Mouse (Mus musculus) liver, adult (tissue): ENCODE measurements around the gene Trem3.

ENCODE experiments used
- GATA4 ChIP-seq: IDR thresholded peaks from 2 replicates; pipeline ENCODE4 v1.6.1; 2014; ENCODE audit warnings: mild to moderate bottlenecking, low read length; ENCODE audit not compliant: insufficient replicate concordance

Trem3 gene

DNA sequence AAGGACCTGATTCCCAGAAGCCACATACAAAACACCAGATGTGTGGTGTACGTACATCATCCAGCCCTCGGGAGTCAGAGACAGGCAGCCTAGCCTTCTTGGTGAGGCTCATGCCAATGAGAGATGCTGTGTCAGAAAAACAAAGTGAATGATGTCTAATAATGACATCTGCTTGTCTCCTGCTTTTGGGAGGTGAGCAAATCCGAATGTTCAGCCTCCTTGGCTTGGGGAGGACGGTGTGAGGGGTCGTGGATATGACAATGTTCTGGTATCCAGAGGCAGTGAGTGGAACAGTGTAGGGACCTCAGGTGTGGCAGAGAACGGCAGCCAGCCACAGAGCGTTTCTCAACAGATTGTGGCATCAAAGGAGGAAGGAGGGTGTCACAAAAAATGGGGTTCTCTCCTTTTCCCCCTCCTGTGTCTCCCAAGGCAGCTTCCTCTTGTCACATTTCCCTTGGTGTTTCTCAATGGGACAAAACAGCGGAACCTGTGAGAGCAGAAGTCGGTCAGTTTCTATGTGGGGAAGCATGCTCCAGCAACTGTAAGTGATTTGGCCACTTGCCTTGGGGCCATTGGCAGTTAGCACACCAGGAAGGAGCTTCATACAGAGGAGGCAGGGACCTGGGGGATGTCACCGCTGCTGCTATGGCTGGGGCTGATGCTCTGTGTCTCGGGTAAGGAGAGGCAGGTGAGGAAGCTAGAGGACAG, at the start of gene Trem3:
TSS of gene Trem3 (plus strand) at position 557 of the 708 bp plus-strand sequence.
- TF ChIP-seq GATA4: no peak

DNA sequence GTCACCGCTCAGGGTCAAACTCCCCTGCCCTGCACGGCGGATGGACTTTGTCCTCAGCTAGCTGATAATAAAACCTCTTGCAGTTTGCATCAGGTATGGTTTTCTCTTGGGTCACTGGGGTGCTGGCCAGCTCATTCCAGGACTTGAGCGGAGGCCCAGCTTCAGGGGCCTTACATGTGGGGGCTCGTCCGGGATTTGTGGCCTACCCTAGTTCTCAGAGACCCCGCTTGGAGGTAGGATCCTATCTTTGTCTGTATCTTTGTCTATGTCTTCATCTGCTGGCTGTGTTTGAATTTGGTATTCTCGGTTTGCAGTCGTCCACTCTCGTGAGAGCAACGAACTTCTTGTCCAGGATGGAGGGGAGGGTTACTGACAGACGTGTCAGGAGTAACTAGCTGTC, 44.5 kb upstream of the Trem3 start:
- no peak for TF ChIP-seq GATA4

DNA sequence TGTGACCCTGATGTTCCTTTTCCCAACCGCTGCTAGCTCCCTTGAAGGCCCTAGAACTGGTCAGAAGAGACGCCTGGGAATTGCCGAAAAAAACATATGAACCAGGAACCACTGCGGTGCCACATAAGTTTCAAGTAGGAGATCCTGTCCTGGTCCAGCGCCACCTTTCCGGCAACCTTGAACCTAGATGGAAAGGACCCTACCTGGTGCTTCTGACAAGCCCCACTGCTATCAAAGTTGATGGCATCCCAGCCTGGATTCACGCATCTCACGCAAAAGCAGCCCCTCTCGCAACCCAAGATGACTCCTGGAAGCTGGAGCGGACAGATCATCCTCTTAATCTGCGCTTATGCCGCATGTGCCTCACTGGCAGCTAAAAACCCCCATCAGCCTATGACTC, 35.0 kb upstream of the Trem3 start:
- no peak for TF ChIP-seq GATA4

DNA sequence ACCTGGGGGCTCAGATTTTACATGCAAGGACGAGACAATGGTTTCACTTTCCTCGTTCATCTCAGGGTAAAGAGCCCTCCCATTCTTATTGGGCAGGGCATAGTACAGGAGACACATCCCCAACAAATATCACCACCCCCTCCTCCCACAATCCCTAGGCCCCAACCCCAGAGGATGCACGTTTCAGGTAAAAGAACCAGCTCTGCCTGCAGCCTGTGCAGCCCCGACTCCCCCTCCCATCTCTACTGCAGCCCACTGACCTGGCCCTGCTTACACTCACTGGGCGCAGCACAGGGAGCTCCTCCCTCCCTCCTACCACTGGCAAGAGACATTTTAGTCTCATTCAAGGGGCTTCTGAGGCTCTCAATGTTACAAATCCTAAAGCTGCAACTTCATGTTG, 34.1 kb upstream of the Trem3 start:
- TF ChIP-seq GATA4: no peak

DNA sequence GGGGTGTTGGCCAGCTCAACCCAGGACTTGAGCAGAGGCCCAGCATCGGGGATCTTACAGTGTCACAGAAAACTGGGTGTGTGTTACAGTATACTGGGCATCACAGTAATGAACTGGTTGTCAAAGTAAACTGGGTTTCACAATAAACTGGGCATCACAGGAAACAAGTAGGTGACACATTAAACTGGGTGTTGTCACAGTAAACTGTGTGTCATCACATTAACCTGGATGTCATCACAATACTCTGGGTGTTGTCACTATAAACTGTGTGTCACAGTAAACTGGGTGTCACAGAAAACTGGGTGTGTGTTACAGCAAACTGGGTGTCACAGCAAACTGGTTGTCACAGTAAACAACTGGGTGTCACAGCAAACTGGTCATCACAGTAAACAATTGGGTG, 32.1 kb upstream of the Trem3 start:
- no peak for TF ChIP-seq GATA4

DNA sequence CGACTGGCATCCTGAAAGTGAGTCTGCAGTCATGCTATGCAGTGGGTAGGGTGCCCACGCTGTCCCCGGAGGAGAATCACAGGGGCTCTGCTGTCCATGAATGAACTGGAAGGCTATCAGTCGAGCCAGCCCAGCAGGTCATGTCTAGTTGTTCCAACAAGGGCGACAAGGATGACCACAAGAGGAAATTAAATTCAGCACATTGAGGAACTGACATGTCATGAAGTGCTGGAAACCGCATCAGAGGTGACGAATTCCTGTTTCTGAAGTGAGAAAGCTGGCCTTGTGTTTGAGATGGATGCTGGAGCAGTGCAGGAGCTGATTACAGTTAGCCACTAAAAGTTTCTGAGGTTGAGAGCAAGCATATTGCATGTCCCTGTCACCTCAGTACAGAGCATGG, 16.9 kb upstream of the Trem3 start:
- no peak for TF ChIP-seq GATA4

DNA sequence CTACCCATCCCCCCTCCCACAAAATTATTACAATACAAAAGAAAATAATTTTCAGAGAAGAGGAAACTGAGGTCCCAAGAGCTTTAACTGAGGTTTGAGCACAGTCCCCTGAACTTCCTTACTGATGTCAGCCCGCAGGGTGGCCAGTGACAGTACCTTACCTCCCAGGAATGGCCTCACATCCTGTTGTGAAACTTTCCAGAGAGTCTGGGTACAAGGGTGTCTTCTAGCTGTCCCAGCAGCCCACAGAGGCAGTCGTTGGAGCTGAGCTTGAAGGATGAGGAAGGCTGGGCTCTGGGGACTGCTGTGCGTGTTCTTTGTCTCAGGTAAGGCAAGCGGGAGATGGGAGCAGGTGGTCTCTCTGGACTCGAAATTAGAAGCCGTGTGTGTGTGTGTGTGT, 15.1 kb upstream of the Trem3 start, which contains the start of gene Trem1:
TSS of gene Trem1 (plus strand) at position 251 of the 400 bp plus-strand sequence.
- TF ChIP-seq GATA4: no peak

DNA sequence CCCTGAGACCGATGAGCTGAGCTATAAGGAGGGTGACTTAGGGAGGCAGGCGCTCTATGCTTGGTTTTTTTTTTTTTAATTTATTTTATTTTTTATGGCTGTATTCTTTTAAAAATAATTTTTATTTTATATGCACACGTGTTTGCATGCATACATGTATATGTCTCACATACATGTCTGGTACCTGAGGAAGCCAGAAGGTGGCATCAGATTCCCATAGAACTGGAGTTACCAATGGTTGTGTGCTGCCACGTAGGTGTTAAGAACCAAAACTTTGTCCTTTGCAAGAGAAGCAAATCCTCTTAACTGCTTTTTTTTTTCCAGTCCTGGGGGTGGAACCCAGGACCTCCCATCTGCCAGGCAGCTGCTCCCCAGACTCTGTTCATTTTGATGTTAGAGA, 13.8 kb upstream of the Trem3 start:
- no peak for TF ChIP-seq GATA4

DNA sequence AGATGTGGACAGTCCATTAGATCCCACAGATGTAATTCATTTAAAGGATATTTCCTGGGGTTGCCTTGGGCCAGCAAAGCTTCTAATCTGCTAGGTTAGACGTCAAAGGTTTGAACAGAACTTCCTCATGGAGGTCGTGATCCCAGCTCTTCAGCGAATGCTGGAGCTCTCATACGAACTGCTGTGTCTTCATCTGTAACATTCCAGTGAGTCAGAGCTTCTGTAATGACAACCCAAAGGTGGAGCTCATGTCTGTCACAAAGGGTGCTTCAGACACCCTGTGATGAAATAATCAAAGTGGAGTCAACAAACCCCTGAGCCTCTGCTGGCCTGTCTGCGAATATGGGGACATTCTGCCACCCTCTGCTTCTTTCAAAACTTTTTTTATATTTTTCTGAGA, 13.0 kb upstream of the Trem3 start:
- no peak for TF ChIP-seq GATA4

DNA sequence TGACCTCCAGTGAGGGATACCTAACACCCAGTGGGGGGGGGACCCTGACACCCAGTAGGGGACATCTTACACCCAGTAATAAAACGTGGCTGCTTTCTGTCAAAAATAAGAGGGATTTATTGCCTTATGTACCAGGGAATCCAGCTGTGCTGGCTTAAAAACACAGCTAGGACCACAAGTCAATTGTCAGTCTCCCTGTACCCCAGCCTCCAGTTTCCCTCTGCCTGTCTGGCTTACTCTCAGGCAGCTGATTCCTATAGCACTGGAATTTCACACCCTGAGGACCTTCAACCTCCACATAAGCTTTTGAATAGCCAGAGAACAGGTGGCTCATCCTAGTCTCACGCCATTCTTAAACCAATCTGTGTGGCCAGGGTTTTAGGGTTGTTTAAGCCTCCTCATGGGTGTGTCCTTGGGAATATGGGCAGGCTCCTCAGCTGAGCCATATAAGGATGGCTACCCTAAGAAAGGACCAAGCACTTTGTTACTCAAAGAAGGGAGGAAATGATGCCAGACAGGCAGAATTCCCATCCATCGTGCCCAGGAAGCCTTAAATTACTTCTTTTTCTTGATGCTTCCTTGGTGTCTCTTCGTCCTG, 11.7 kb upstream of the Trem3 start:
- TF ChIP-seq GATA4: no peak

DNA sequence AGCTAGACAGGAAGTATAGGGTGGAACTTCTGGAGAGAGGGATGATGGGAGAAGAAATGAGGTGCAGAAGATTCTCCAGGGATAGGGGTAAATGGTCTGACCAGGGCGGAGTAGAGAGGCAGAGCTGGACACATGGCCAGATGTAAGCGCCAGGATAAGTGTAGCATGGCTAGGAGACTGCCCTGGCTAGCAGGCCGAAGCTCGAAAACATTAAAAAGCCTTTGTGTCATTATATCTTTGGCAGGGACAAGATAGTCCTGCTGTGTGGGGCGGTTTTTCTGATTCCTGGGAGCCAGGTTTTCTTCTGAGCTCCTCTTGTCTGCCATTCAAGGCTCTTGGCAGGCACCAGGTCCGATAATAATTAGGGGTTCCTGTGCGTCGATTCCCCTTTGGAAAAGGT, 10.0 kb upstream of the Trem3 start:
- no peak for TF ChIP-seq GATA4

DNA sequence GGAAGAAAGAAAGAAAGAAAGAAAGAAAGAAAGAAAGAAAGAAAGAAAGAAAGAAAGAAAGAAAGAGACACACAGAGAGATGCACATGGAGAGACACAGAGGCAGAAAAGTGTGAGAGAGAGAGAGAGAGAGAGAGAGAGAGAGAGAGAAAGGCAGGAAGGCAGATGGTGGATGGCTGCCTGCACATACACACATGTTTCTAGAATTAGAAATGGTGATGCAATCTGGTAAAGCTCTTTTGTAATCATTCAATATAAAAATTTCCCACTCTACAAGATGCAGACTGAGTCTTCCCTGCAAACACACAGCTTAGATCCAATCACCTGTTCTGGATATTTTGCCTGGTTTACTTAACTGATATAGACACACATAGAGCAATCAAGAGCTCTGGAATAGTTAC, 1.5 kb downstream of the Trem3 start:
- TF ChIP-seq GATA4: no peak

DNA sequence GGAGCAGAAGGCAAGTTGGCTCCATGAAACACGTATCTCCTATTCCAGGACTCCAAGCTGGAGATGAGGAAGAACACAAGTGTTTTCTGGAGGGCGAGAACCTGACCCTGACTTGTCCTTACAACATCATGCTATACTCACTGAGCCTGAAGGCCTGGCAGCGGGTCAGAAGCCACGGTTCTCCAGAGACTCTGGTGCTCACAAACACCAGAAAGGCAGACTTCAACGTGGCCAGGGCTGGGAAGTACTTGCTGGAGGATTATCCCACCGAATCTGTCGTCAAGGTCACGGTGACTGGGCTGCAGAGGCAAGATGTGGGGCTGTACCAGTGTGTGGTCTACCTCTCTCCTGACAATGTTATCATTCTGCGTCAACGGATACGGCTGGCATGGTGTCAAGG, 1.9 kb downstream of the Trem3 start:
- TF ChIP-seq GATA4: no peak

DNA sequence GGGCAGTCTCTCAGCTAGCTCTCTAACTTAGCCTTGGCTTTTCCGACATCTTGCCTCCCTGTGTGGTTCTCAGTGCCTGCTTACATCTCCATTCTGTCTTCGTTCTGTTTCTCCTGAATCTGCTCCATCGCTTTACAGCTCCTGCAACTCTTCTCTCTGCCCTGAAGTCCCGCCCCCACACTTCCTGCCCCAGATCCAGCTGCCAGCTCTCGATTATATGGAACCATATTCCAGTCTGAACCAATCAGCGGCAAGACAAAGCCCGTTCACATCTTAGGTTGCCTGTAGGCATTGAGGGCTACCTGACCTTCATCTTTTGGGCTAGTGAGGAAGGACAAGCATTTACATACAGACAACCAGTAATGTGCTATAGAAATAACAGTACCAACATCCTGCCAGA, 3.1 kb downstream of the Trem3 start:
- no peak for TF ChIP-seq GATA4

DNA sequence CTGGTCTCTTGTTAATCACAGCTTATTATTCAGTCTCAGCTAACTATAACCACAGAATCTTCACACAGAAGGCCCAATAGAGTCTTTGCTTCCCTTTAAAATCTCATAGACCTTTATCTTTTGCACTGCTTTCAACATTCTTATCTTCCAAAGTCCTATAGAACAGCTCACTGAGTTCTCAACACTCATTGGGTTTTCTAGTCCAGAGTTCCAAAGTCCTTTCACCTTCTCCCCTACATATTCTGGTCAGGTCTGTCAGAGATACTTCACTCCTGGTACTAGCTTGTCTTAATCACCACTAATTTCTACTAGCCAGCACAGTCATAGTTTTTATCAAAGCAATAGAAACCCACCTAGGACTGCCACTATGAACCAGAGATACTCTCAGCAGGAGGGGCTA, 9.0 kb downstream of the Trem3 start:
- no peak for TF ChIP-seq GATA4

DNA sequence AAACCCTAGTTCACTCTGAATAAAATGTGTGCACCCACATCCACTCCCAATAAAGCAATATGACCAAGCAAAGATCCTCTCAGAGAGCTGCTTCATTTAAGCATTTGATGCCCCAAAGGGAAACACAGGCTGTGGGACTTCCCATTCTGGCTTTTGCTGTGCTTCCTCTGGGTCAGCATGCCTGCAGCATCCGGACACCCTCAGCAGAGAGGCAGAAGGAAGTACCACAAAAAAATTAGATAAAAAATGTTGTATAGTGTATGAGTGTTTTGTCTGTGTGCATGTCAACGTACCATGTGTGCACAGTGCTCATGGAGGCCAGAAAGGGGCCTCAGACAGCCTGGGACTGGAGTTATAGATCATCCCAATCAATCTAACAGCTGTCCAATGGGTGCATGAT, 14.3 kb downstream of the Trem3 start:
- TF ChIP-seq GATA4: no peak
